Mouse (Mus musculus): Measurements from ENCODE around the gene Antxr1.

Gene Antxr1

GRCm38 (mm10) chr6:87183159-87183558, 152.5 kb downstream of the Antxr1 start:
- peak in 1 of 2 experiments; percentile 35 for DNase-seq

GRCm38 (mm10) chr6:87182736-87183135, 152.9 kb downstream of the Antxr1 start:
- DNase-seq, result no peak

DNA sequence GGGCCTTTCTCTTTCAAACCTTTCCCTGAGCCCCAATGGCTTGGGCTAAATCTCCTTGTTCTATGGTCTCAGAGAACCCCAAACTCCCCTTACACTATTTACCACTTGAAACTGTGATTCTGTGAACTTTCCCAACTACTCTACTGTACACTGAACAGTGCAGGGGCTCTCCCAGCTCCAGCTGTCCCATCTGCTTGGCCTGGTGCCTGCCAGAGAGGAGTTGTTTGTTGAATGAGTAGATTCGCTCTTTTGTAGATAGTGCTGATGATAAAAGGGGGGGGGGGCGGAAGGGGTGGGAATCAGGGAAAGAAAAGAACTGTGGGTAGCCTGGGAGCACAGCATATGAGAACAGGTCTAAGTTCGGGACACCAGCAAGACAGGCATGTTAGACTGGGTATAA, 164.2 kb downstream of the Antxr1 start:
- DNase-seq, result no peak

DNA sequence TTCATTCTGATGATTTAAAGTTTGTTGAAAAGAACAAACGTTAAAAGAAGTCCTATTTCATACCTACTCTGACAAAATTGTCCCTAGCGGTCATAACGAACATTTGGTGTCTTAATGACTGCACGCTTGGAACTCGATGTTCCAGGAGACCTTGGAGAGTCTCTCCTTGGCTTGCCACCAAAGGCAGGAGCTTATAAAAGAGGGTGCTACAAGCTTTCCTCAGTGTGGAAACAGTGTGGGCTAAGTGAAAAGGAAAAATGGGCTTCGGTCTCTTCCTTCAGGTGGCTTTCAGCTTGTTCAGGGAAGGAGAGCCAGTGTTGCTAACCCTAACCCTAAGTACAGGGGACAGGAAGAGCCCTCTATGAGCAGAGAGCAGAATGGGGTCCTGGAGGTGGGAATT, 164.7 kb downstream of the Antxr1 start:
- DNase-seq, result no peak

- DNase-seq, result no peak
Measured at GRCm38 (mm10) chr6:87170277-87170676, 165.3 kb downstream of the Antxr1 start.

DNA sequence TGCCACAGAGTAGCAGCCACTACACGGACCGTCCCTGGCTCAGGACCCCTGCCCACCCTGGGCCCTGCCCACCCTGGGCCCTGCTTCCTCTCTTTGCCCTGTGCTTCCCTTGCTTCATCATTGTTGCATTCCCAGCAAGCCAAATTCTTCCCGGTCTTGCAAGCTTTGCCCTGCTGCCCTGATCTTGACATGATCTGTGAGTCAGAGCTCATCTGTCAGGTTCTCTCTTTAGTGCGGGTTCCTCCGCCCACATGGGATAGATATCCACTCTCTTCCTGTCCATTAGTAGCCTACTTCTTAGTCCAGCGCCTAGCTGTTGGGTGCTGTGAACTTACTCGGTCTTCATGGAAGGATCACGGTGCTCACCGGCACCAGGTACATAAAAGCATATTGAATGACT, 167.6 kb downstream of the Antxr1 start:
- DNase-seq, result no peak

DNA sequence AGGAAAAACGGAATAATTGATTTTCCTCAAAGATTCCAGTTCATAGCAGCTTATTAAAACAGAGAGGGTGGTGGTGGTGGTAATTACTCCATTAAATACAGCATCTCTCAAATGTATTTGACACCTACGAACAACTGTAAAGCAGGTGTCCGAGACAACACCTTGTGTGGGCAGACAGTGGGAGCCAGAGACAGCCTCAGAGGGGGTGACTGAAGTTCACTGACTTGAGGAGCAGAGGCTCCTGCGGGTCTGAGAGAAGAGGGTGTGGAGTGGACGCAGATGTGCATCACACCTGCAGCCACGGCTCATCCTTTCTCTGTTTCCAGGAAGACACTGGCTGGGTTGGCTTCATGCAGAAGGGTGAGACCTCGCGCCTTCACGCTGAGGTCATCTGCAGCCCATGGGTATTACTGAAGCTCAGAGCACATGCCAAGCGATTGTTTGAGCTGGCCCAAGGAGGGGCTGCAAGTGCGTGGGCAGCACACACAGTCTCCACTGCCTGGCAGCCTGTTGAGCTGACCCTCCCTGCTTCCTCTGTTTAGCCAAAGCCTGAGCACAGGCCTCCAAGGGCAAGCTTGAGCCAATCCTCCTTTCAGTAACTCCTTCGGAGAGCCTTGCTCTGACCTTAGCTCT, 168.8 kb downstream of the Antxr1 start:
- no peak for DNase-seq

GRCm38 (mm10) chr6:87165536-87166311, 169.9 kb downstream of the Antxr1 start:
- peak; percentile 62 to 63 for DNase-seq

GRCm38 (mm10) chr6:87161391-87162263, 174.0 kb downstream of the Antxr1 start:
- peak; percentile 18 to 27 for DNase-seq

DNA sequence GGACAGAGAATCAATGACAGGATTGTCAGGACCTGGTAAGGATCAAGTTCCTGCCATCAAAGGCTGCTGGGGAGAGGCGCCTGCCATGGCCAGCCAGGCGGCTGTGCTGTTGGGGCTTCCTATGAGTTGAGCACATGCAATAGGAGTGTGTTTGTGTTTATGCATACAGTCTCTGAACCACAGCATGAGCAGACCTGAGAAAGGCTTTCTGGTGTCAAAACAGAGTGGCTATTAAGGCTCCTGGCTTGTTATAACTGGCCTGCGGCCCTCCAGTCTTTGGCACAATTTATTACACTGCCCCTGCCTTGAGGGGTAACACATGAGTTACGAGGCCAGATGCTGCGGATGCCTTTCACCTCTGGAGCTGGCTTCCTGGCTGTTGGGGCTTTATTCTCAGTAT, 175.4 kb downstream of the Antxr1 start:
- no peak for DNase-seq

DNA sequence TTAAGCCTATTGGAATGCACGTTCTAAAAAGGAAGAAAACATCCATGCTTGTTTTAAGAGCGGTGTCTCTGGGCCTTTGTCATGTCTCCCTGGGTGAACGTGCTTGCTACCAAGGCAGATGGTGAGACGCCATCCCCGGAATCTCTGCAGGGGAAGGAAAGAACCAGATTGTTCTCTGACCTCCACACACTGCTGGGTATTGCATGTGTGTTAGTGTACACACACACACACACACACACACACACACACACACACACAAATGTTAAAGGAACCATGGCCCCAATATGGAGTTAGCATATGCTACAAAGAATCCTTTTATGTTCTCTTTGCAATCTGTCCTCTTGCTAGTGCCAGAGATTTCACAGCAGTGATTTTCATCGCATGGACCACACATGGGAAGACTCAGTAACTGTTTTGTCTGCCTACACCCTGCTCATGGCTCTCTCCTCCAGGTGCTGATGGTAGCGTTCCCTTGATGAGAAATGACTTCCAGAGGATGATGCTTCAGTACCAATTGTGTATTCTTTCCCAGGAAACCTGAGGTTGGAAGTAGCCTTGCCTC, 177.5 kb downstream of the Antxr1 start:
- peak; percentile 22 to 33 for DNase-seq

- no peak for DNase-seq
Measured at GRCm38 (mm10) chr6:87153836-87154235, 181.8 kb downstream of the Antxr1 start.

DNA sequence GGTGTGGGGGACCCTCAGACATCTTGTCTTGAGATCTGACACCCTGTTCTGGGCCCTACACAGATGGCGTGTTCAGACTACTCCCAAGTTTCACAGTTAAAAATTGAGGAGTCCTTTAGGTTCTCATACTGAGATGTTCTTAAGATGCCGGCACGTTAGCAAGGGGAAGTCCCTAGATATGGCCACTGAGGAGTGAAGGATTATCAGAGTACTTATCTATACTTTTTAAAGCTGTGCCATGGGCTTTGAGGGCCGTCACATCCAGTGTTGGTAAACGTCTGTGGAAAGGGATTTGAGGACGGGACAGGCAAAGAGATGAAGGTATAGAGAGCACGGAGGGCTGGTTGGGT, 182.4 kb downstream of the Antxr1 start:
- no peak for DNase-seq

DNA sequence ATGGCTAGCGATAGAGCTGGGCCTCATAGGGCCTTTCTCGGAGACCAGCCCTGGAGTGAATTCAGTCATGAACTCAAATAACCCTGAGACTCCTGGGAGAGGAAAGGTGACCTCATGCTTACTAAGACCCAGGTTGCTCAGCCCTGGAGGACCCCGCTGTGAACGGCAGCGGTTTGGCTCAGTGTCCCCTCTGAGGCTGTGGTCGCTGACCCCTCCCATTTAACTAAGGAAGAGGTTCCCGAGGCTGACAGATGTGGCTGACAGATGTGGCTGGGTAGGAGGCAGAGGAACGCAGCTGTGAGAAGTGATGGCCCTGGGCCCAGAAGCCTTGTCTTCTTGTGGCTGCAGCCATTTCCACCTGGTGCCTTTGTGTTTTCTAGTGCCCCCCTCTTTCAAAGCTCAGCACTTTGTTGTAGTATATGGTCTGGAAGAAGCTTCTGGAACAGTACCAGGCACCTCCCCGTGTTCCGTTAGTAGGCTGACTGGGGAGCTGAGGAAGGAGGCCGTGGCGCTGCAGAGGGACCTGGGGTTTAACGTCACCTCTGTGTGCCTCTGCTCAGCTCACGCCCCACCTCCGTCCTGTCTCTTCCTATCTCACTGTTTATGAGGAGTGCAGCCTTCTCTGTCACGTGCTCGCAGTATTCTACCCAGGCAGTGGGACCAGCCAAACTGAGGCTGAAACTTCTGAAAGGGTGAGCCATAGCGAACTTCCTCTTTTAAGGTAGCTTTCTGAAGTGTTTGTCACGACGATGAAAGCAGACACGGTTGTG, 183.0 kb downstream of the Antxr1 start:
- no peak for DNase-seq

- no peak for DNase-seq
Measured at GRCm38 (mm10) chr6:87151427-87151826, 184.2 kb downstream of the Antxr1 start.

GRCm38 (mm10) chr6:87150471-87150870, 185.2 kb downstream of the Antxr1 start:
- no peak for DNase-seq

DNA sequence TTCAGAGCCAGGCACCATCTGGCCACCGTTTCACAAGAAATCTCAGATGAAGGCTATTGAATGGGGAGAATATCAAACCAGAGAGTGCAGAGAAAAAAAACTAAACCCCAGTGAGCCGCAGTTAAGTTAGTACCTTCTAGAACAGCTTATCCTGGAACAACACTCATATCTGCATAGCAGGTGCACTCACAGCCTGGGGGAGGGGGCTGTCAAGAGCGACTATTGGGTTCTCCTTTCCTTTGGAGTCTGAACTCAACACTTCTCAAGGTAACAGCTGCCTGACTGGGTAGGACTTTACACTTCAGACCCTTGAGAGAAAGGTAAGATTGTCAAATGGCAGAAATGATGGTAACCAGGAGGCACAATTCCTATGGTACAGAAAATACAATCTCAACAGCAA, 187.7 kb downstream of the Antxr1 start:
- no peak for DNase-seq

DNA sequence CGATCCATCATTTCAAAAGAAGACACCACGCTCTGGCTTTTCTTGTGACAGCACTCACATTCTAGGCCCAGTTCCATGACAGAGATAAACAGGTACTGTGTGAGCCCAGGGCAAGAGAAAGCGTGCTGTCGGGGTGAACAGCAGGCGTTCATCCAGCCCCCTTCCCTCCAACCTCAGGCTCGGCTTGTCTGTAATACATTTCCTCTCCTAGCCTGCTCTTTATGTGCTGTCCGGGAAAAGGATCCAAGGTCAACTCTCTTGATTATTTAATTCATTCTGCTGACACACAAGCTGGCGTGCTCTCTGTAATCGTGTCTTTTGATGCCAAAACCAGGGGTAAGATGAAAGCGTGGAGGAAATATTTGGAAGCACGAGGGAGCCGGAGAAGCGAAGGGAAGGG, 192.0 kb downstream of the Antxr1 start:
- DNase-seq, result peak in 1 of 2 experiments; percentile 22

GRCm38 (mm10) chr6:87142239-87142638, 193.4 kb downstream of the Antxr1 start:
- no peak for DNase-seq

- no peak for DNase-seq
Measured at GRCm38 (mm10) chr6:87139796-87140553, 195.6 kb downstream of the Antxr1 start.

DNA sequence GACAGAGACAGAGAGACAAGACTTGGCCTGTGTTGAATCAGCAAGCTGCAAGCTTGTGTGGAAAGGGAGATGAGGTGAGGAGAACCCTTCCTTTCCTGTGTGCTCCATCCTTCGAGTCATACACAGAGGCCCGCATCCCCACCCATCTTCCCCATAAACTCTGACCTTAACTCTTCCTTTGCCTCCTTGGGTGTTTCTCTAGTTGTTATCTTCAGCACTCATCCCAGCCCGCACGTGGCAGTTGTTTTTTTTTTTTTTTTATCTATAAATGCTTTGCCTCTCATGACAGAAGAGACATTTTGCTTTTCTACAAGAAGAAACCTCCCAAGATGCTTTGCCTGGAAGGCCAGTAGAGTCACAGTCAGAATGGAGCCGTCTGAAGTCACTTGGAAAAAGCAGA, 197.1 kb downstream of the Antxr1 start:
- DNase-seq, result no peak

All from cerebellum, postnatal 14 days (tissue).